Mouse (Mus musculus) spleen, postnatal 14 days (tissue): ENCODE data around the gene Aacs.

Source experiments
- DNase-seq, 2 experiments: peaks; one replicate each; pipeline ENCODE4 v3.0.0; 2021 to 2022; ENCODE audit warnings: low spot score in 2 of 2

Gene Aacs

DNA sequence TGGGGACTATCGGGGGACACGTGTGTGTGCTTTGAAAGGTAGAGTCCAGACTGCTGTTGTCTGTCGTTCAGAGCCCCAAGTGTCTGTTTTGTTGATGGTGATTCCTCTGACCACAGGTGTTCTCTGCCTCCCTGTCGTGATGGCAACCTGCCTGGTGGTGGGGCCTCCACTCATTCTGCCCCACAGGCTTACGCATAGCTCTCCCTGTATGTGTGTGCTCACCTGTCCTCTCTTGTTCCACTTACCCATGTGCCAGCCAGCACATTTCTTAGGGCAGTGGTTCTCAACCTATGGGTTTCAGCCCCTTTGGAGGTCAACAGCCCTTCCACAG lies 17.4 kb downstream of the Aacs start:
- no peak for DNase-seq

DNA sequence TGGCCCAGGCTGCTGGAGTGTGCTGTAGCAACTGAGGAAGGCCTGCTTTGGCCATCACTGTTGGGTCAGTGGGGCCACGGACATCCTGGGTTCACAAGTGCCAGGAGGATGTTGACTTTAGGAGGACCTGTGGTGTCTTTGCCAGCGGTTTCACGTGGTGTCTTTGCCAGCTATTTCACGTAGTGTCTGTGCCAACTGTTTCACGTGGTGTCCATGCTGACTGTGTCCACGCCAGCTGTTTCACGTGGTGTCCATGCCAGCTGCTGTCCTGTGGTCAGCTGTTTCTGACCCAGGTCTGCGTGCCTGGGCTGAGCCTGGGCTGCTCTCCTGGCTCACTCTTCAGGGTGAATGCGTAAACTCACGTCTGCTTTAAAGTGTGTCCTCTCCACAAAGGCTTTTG lies 20.0 kb downstream of the Aacs start:
- no peak for DNase-seq

DNA sequence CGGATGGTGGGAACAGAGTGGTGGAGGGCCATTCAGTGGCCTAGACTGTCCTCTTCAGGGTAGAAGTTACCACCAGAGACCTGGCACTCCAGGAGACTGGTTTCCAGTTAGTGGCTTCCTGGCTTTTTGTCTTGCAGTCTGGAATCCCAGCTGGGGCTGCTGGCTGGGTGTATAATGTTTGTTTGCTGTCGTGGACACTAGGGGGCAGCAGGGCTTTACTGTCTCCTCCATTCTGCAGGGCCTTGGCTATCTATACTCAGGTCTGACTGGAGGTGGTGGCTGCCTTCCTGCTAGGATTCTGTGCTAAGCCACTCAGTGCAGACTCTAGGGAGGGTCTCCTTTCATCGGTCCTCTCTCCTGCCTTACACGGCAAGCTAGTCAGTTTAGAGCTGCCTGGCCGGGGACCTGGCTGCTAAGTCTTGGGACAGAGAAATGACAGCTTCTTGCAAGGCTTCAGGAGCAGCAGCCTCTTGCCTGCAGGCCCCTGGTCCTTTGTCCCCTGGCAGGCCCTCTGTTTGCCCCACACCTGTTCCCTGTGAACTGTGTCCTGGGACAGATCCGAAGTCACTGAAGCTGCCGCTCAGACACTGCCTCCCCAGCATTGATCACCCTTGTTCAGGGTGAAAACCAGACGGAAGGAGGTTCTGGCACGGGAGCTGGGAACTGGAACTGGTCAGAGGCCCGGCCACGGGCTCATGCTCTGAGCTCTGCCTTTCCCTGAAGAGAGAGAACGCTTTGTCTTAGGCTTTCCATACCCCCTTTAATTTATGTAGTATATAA lies 22.4 kb downstream of the Aacs start:
- peak; percentile 25 to 41 for DNase-seq

DNA sequence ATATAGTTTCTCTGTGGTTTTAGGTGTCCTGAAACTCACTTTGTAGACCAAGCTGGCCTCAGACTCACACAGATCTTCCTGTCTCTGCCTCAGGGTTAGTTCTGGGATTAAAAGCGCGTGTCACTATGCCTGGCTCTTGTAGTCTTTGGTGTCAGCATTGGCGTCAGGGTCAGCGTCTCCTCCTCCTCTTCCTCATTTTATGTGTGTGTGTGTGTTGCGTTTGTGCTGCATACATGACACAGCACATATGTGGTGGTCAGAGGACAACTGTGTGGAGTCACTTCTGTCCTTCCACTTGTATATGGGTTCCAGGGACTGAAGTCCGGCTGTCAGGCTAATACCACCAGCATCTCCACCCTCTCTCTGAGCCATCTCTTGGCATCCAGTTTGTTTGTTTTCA lies 25.9 kb downstream of the Aacs start:
- no peak for DNase-seq

DNA sequence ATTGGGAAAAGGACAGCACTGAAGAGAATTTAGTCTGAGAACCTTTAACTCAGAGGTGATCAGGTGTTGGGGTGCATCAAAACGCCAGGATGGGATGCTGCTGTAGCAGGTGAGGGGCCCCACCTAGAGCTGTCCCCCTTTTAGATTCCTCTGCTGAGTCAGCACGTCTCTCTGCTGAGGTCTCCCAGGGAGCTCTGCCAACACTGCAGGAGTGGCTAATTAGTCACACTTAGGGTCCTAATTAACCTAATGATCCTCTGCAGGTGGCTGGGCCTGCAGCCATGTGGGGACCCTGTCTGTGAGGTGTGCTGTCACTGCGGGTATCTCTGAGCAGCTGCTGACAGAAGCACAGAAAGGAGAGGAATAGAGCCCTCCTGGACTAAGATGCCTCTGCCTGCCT lies 26.6 kb downstream of the Aacs start:
- no peak for DNase-seq

DNA sequence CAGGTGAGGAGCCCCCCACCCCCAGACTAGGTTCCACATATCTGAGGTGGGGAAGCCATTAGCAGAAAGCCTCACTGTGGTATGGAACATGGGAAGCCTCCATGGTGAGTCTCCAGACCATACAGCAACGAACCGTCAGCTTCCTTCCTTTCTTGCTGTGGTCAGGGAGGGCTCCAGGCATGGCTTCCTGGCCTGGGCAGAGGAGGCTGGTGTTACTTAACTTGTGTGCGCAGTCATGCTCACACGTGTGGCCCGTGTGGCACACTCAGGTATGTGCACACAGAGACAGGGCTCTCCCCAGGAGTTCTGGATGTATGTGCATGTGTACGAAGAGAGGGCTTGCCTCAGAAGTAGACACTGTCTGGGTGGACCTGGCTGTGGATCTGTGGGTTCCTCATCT lies 28.0 kb downstream of the Aacs start:
- no peak for DNase-seq

DNA sequence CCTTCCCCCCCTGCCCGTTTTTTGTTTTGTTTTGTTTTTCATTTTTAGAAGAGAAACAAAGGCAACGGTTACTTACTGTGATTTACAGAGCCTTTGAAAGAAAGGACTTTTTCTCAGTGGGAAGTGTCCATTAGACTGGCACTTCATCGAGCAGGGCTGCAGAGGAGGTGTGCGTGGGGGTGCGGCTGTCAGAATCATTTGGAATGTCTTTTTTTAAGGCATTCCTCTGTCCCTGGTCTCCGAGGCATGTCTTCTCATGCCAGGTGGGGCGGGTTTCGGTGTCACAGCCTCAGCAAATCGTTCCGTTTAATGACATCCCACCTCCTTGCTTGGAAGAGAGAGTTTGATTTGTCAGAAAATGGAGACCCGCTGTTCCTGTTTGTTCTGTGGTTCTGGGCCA lies 29.1 kb downstream of the Aacs start:
- DNase-seq: no peak

- DNase-seq: no peak
Observed at GRCm38 (mm10) chr5:125505968-125506367, 30.4 kb downstream of the Aacs start.

GRCm38 (mm10) chr5:125507582-125507981 lies 32.0 kb downstream of the Aacs start:
- DNase-seq: no peak

GRCm38 (mm10) chr5:125508006-125508405 lies 32.4 kb downstream of the Aacs start:
- DNase-seq: no peak

DNA sequence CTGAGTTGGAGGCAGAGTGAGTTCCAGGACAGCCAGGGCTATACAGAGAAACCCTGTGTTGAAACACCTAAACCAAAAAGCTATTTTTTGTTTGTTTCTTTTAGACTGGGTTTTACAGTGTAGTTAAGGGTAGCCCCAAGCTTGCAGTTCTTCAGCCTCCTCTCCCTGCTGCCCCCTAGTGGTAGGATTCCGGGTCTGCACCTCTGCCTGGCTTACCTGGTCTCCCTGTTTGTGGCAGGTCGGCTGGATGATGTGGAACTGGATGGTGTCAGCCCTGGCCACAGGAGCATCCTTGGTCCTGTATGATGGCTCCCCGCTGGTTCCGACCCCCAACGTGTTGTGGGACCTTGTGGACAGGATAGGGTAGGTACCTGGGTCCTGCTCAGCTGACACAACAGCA lies 33.9 kb downstream of the Aacs start:
- peak; percentile 26 to 63 for DNase-seq

DNA sequence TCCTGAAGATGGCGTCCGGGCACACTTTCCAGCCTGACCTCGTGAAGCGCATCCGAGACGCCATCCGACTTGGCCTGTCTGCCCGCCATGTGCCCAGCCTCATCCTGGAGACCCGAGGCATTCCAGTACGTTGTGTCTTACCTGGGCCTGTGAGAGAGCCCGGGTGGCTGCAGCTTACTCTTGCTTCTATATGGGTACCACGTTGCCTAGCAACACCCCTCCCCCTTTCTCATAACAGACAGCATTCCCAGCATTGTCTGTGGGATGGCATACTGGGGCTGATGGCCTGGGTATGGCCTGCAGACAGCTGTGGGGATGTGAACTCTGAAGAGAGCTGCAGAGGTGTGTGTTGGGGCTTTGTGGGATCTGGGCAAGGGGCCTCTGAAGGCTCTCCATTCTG lies 39.4 kb downstream of the Aacs start:
- DNase-seq: no peak

DNA sequence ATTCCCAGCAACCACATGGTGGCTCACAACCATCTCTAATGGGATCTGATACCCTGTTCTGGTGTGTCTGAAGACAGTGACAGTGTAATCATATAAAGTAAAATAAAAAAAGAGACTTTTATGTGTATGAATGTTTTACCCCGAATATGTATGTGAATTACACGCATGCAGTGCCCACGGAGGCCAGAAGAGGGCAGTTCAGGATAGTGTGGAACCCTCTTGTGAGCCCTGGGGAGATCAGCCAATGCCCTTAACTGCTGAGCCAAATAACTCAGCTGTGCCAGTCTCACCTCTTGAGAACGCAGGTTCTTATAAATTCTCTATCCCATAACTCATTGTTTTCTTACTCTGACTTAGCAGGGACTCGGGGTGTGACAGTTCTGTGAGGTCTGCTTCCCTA lies 43.0 kb downstream of the Aacs start:
- no peak for DNase-seq

DNA sequence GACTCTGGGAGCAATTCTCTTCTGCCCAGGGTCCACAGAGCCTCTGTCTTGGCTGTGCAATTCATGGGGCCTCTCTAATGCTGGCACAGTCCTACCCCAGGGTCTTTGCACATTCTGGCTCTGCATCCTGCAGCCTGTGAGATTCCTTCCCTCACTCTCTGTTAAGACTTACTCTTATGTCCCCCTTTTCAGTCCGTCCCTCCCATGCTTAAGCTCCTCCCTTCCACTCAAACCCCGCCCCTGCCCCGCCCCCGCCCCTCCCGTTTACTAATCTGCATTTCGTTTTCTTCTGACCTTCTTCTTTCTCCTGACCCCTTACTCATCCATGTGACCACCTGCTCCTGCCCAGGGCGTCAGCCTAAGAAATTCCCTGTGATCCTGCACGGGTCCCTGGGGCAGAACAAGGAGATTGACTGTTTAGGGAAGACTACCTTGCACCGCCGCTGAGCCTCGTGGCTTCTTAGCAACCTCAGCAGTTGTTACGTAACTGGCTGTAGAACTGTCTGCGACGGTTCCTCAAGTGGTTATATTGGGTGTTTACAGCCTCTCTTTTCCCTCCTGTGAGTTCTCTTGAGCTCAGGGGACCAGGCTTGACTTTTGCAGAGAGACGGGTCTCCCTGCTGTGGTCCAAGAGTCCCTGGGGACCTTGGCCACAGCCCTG lies 45.4 kb downstream of the Aacs start:
- no peak for DNase-seq

DNA sequence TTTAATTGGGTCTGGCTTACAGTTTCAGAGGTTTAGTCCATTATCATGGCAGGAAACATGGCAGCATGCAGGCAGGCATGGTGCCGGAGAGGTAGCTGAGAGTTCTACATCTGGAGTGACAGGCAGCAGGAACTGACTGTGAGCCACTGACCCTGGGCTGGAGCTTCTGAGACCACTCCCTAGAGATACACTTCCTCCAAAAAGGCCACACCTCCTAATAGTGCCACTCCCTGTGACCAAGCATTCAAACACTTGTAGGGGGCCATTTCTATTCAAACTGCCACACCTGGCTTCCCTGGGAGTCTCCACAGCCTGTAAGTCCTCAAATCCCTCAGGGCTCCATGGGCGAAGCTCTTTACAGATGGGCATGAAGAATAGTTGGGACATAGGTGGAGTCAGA lies 47.7 kb downstream of the Aacs start:
- DNase-seq: no peak

GRCm38 (mm10) chr5:125525516-125525915 lies 49.9 kb downstream of the Aacs start:
- no peak for DNase-seq

DNA sequence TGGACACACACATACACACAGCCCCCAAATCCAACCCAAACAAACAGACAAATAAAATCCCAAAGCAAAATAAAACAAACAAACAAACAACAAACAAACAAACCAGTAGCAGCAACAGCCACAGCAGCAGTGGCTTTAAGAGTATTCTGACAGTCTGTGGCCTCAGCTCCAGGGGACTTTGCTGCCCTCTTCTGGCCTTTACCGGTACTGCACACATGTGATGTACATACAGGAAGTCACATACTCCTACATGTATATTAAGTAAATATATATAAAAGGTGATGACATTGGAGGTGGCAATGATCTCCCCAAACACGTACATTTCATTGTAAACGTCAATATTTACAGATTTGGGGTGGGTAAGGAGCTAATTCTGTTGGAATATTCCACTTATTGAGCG lies 50.9 kb downstream of the Aacs start:
- peak in 1 of 2 experiments; percentile 30 for DNase-seq

DNA sequence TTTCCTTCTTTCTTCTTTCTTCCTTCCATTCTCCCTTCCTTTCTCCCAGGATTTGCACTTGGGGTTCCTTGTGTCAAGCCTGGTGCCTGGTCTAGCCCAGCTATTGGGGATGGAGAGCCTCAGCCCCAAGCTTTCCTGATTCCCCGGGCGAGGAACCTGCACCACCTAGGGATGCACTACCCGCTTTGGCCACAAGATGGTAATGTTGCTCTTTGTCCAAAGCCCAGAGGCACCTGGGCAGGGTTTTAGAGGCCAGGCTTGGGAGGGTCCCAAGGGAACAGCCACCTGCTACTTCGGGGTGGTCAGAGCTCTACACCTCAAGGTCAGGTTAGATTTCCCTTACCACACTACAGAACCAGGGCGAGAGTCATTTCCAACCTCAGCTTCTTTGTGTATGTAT lies 53.5 kb downstream of the Aacs start:
- DNase-seq: peak in 1 of 2 experiments; percentile 54

- DNase-seq: no peak
Observed at GRCm38 (mm10) chr5:125531634-125532033, 56.0 kb downstream of the Aacs start, which contains the start of gene Tmem132b. Gene Tmem132b, plus strand, starts transcription at chr5:125531774.

DNA sequence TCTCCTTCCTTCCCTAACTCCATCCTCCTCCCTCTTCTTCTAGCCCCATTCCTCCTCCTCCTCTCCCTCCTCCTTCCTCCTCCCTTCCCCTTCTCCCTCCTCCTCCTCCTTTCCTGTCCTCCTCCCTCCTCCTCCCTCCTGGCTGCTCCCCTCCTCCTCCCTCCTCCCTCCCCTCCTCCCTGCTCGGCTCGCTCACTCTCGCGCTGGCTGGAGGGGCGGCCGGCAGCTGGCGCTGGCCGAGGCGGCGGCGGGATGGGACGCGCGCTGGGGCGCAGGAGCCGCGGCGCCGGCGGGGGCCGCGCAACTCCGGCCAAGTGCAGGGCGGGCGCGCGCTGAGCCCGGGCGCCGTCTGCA lies 56.6 kb downstream of the Aacs start:
- DNase-seq: no peak

- no peak for DNase-seq
Observed at GRCm38 (mm10) chr5:125532545-125533224, 57.1 kb downstream of the Aacs start.

DNA sequence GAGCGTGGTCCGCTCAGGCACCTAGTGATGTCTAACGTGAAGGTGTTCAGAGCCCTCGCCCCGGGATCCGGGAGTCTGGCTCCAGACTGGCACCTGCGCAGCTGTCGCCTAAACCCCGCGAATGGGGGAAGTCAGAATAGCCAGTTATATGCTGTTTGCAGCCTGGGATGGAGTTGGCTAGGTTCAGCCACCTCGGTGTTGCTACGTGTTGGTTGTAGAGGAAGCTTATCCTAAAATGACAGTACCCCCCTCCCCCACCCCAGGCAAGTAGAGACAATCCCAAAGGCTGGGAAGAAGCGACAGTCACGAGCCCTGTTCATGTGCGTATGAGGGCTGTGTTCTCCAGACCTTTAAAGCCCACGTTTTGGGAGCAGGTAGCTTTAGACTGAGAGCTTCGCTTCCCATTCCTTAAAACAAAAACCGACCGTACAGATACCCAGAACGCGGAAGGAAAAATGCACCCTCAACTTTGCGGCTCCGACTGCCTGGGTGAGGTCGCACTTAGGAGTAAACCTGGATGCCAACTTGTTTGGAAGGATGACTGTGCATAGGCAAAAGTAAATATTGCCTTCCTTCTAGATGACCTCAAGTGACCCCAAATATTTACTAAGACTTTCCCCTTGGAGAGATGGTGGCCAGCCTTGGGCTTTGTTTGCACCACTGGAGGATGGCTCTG lies 57.7 kb downstream of the Aacs start:
- no peak for DNase-seq
